Mouse (Mus musculus): ENCODE data around the gene Cym.

- TF ChIP-seq CTCF (IDR thresholded peaks at IDR 0.05; ENCODE audit: low read depth, low read length) = no peak
- no peak for TF ChIP-seq POLR2A (IDR thresholded peaks at IDR 0.05; ENCODE audit: extremely low read depth, insufficient read depth, low read length)
Observed at GRCm38 (mm10) chr3:107176501-107176900, 45.0 kb downstream of the Cym start.
